Mouse (Mus musculus) gastrocnemius, adult 18-20 months (tissue): ENCODE data around the gene Eno1. TPM values are rescaled to one million over a fixed set of nuclear protein-coding genes. Genes with fewer than 3 reads are reported as not detected.

Source experiments
- DNase-seq: peaks from one replicate; pipeline ENCODE4 v3.0.0; 2021; ENCODE audit warnings: low spot score
- total RNA-seq, 2 experiments: library from RNA; stranded (reverse); gene quantifications; 2 replicates each; pipeline ENCODE4 v1.2.3; 2021

The Eno1 gene
- total RNA-seq, 2 experiments from 2014 or later, result 59.3 to 62.6 TPM

DNA sequence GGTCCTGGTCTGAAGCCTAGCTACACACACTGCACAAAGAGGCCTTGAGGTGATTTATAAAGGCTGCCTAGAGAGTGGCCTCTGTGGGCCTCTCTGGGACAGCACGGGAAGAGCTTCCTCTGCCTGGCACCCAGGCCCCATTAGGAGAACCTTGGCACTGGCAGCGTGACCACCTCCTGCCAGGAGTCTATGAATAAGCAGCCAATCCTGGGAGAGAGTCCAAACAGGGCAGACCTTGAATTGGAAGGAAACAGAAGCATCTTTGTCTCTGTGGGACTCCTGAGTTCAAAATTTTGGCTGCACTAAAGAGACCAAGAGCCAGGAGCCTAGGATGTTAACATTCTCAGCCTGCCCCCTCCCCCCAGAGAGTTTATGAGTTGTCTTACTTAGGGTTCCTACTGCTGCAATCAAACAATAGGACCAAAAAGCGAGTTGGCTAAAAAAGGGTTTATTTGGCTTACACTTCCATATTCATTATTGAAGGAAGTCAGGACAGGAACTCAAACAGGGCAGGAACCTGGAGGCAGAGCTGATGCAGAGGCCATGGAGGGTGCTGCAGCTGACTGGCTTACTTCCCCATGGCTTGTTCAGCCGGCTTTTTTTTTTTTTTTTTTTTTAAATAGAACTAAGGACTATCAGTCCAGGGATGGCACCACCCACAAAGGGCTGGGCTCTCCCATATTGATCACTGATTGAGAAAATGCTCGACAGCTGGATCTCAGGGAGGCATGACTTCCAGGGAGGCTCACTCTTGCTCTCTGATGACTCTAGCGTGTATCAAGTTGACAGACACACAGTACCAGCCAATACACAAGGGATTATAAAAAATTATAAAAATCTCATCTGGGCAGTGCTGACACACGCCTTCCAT is 9.5 kb upstream of the Eno1 start:
- DNase-seq, result peak; percentile 82

DNA sequence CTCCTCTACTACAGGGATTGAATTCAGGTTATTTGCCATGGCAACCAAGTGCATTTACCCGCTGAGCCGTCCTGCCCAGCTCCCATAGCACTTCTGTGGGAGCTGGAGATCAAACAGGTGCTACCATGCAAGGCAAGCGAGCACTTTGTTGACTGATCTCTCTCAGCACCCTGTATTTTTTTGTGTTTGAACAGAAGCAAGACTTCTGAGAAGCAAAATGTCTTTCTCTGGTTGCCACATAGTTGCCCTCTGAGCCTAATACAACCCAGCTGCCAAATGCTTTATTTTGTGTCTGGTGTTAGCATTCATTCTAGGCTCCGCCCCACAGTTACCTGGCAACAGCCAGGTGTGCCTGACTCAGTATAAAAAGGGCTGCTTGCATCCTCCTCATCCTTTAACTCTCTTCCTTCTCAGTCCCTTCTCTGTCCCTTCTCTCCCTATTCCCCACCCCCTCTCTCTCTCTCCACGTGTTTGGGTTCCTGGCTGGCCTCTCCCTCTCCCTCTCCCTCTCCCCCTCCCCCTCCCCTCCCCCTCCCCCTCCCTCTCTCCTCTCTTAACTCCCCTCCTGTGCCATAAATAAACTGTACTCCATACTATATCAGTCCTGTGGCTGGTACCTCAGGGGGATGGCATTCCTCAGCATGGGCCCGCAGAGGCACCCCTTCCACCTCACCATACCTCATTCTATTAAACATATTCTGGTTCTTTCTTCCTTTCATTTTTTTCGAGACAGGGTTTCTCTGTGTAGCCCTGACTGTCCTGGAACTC is 7.8 kb upstream of the Eno1 start:
- DNase-seq, result no peak

DNA sequence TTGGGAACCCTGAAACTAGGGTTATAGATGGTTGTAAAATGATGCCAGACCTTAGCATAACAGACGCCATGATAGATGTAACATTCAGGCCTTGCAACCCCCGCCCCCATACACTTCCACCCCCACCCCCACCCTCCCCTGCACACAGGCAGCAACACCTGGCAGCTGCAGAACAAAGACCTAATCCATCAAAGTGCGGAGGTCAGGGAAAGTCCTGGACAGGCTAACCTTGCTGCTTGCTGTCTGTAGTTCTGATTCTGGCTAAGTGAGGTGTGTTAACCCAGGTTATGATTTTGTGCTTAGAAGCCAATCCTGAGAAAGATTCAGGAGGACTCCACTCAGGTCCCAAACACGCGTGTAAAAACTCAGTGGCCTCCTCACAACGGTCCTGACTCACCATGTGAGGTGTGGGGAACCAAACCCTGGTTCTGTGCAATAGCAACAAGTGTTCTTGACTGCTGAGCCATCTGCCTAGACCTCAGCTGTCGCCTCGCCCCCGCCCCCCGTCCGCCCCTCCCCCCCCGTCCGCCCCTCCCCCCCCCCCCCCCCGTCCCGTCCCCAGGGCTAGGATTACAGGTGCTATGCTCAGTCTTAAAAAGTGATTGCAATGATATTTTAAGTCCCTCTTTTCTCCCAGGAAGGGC is 6.7 kb upstream of the Eno1 start:
- no peak for DNase-seq

DNA sequence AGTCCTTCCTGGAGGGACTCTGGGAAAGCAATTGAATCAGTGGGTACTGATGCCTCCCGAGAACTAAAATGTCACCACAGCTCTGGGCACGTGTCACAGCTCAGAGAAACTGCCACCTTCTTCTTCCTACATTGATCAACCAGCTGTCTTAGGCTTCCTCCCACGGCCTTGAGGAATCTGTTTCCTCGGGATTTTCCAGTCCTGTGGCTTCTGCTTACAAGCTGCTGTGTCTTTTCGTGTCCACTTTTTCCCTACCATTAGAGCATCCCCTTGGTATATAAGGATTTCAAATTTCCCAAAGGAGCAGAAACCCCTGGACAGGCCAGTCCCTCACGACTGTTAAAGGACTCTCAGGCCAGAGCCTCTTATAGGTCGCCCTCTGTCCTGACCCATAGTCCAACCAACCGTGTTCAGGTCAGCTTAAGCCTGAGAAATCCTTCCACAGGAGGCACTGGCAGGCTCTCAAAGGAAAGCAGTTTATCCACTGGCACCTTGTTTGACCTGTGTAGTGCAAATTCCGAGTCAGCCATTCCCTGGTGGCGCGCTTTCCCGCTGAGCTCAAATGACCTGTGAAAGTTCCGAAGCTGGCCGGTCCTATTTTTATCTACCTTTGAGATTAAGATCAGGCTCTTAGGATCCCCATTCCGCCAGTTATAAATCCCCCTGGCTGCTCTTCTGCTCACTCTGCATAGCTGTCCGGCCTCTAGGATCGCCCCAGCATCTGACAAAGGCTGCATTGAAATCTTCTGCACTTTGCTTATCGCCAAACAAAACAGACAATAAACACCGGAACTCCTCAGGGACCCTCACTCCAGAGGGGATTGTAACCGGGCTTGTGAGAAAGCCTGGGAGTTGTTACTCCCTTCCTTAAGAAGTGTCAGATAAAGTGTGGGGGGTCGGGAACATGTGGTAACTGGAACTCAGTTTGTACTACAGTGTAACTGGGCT is 5.8 kb upstream of the Eno1 start:
- DNase-seq, result peak; percentile 81

DNA sequence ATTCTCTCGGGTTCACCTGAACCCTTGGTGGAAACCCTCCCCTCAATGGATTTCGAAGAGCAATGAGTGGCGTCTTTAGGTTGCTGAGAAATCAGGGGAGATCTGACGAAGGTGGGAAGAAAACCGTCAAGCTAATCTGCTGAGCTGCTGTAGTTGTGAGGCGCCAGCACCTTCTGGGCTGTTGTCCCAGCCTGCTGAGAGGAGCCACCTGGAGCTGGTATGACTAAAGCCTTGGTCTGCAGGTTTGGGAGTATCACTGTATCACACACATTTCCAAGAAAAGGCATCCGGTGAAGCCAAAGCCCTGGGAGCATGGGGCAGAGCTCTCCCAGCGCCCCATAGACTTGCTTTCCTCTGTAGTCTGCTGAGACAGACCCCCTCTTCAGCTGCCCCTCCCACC is 4.7 kb upstream of the Eno1 start:
- peak; percentile 52 for DNase-seq

DNA sequence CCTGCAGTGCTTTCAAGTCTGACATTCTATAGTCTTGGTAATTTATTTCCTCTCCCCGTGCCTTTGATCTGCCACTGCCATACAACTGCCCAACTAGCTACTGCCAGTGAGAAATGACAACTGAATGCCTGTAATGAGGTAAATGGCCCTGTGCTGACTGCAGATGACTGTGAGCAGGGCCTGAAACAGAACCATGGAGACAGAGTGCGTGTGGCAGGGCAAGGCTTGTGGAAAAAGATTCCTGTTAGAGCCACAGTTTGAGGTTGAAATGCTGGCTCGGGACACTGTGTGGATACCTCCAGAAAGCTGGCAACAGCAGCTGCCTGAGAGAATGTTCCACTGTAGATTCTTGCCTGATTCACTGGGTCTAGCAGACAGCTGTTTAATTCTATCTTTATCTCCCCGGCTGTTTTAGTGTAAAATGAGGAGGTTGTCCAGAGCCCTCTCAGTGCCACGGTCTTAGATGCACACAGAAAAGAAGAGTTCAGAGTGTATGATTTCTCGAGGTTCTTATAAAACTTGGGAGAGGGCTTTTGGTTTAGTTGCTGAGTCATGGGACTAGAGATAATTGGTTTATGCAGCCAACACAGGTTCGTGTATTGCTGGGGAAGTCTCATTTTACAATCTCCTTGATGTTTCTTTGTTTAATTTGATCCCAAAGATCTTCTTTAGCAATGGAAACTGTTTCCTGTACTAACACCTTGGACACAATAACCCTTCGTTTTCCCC is 1.8 kb upstream of the Eno1 start:
- DNase-seq, result peak; percentile 34

DNA sequence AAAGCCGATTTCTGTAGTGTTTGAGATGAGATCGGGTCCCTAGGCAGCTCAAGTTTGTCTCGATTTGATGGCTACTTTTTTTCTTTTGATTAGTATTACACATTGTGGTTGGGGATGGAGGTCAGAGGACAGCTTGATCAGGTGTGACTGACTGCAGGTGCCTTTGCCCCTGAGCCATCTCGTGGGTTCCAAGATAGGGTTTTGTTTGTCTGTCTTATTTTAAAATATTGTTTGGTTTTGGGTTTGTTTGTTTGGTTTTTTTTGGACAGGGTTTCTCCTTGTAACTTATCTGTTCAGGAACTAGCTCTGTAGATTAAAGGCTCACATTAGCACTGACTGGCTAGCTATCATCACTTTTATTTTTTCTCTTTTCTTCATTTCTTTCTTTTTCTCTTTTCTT is 936 bp upstream of the Eno1 start:
- no peak for DNase-seq

DNA sequence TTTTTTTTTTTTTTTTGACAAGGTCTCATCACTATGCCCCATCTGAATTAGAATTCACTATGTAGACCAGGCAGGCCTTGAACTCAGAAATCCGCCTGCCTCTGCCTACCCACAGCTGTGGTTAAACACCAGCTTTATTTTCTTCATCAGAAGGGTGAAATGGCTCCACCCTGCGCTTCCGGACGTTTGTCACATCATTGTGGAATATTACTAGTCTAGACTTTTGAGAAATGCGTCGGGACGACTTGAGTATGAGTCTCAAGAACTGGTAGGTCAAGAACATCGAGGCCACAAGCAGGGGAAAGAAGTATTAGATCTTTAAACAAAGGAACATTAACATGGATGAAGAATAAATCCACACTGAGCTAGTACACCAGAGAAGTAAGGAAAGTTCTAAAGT is 490 bp upstream of the Eno1 start:
- DNase-seq, result no peak

DNA sequence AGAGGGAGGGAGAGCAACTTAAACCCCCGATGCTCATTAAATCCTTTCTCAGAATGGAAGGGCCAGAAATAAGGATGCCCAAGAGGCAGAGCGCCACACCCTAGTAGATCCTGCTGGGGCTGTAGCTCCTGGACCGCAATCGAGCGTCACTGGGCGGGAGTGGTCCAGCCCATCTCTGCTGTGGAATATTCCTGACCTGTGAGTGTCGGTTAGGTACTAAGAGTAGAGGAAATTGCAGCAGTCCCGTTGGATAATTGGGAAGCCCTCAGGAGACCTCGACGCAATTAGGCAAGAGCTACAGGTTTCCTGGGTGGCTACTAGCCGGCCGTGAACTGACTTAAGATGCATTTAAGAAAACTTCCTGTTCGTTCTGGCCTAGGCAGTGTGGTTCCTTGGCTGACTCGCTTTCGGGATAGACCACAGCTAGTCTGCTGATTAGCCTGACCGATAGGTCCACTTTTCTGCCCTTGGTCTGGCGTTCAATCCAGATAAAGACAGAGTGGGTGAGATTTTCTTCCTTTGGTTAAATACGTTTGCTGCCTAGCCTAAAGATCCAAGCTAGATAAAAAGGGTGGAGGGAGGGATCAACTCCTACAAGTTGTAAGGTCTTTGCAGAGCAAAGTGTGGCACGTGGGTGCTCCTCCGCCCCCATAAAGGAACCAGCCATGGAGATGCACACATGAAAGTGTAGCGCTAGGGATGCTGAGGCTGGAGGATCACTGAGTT is 1.3 kb downstream of the Eno1 start:
- no peak for DNase-seq

DNA sequence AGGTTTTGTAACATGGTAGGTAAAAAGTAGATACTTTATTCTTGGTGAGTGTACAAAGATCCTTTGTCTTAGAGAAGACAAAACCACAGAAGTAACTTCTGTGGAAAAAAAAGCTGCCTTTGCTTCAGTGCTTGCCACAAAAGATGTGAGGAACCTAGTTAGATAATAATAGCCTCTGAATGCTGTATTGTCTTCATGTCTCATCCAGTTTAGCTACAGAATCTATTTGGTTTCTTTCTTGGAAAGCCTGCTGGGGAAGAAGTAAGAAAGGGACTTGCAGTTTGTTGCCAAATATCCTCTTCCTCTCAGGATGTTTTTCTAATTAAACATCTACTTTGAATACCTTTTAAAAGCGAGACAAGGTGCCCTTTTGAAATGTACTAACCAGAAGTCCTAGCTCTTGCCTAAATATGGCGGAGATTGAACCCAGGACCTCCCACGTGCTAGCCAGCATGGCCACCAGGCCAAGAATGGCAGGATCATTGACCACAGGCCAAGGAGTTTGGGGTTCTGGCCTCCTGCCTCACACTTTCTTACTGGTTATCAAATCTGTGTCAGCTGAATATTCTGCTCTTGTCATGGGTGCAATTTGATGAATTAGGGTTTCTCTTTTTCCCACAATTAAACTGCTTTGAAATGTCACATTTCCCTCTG is 2.0 kb downstream of the Eno1 start:
- no peak for DNase-seq

DNA sequence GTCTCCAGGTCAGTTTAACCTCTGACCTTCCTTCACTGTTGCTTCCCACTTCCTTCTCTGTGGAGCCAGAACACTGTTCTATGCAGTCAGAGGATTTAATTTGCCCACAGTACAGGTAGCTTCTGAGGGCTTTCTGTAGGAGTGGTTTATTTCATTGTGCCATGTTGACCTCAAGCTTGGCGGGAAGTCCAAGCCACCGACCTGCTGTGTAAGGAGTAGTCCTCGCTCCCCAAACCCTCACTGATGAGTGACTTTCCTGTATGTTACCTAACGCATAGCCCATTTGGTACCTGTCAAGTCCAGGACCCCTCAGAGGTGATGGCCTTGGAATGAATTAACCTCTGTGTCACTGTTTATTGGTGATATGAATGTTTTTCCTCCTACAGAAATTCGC is 2.6 kb downstream of the Eno1 start:
- no peak for DNase-seq

DNA sequence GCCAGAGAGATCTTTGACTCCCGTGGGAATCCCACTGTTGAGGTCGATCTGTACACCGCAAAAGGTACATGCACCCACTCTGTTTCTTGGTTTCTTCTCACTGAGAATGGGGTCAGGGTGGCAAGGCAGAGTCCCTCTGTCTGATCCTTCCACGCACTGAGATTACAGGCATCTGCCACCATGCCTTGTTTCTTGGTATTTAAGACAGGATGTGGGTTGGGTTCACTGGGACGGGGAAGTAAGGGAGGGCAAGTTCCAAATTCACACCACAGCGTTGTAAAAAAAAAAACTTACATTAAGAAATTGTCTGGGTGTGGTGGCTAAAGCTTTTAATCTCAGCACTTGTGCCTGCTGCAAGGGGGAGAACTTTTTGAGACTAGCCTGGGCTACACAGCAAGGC is 3.0 kb downstream of the Eno1 start:
- DNase-seq, result no peak

DNA sequence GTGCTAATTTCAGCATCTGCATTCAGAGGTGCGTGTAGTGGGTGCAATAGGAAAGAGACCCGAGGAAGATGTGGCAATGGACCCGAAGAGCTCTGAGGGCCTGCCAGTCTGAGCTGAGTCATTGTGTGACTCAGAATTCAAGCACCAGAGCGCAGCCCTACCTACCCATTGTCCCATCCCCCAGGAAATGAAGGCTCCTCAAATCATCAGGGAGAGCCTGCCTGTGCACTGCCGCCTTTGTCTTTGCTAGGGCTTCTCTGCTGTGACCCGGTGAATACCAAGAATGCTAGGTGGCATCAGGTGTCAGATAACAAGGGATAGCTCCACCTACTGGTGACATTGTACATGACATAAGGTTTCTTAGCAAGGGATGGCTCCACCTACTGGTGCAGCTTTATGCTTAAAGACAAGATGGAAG is 3.4 kb downstream of the Eno1 start:
- DNase-seq, result peak; percentile 91

DNA sequence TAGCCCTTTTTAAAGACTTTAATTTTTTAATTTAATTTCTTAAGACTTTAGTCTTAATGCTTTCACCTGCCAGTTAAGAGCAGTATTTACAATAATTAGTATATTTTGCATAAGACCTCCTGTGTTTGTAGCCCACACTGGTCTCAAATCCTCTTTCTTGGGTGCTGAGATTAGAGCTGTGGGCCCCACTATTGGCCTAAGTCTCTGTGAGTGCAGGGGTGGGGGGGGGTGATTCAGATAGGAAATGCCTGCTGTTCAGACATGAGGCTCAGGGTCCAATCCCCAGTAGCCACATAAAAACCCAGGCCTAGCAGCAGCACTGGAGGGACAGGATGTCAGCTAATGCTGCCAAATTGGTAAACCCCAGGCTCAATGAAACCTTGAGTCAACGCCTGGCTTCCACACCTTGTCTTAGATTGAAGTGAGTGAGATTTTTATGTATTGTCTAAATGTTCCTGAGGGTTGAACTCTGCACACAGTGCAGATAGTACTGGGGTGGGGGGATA is 3.9 kb downstream of the Eno1 start:
- DNase-seq, result no peak

DNA sequence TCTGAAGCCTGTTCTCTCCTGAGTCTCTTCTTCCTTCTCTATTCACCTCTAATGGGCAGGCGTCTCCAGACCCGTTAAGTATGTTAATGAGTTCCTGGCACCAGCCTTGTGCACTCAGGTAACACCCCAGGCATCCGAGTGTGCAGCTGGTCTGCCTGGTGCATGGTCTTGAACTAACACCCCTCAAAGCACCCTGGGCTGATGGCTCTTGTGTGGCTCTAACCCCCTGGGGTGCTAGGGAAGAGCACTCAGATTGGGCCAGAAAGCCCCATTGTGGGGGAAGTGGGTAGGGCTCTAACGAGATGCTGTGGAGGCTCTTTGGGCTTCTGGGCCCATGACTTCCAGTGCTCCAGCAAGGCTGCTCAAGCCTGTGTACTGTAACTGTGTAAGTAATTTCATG is 5.2 kb downstream of the Eno1 start:
- DNase-seq, result no peak

DNA sequence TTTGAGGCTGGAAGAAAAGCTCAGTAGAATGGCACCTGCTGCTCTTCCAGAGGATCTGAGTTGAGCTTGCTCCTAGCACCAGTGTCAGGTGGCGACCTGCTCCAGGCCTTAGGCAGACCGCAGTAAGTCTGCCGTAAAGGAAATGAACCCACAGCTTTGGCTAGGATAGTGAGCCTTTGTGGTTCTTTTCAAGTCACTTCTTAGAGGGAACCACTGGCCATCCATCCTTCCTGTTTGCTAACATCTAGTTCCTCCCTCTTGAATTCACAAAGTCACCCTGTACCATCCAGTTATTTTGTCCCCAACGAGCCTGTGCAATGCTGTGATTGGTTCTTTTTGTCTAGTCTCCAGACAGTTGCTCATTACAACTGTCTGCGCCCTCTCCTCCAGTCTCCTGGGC is 6.2 kb downstream of the Eno1 start:
- DNase-seq, result no peak

DNA sequence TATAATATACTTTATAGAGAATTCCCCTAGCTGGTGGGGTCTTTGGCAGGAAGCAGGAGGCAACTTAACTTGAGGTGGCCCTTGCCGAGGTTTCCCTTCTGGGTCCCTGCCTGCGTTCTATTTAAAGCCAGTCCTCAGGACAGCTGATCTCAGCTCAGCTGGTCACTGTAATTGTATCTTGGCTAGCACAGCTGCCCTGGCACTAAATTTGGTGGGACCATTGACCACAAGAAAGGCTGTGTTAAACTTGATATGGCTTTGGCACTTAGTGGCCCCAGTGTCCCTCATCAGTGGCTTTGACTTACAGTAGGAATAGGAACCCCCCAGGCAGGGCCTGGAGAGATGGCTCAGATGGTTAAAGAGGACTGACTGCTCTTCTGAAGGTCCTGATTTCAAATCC is 9.4 kb downstream of the Eno1 start:
- DNase-seq, result peak; percentile 85

DNA sequence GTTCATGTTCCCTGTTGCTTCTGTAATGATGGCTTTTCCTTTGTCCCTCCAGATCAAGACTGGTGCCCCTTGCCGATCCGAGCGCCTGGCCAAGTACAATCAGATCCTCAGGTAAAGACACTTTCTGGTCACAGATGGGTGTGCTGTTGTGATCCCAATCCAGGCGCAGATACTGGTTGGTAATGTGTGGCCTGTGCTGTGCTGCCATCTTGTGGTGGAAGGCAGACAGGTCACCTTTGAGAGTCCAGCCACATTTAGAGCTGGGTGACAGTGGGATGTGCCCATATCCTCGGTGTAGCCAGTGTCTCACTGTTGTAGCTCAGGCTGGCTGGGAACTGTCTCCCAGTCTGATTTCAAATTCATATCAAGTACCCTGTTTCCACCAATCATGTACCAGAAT is 11.5 kb downstream of the Eno1 start:
- DNase-seq, result peak; percentile 75

DNA sequence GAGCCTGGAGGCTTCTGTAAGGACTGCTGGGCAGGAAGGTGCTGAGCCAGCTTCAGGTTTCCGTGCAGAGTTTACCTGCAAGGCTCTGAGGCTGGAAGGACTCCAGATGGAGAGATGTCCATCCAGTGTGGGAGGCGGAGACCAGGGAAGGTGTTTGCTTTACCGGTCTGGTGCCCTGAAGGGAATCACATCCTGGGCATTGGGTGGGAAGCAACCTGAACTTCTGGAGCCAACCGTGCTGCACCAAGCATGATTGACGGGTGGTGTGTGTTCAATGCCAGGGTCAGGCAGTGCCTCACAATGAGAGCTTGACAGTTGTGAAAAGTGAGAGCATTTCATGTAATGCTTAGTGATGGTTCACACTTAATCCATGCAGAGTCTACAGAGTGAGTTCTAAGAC is 12.4 kb downstream of the Eno1 start:
- no peak for DNase-seq
